Mouse (Mus musculus): Measurements from ENCODE around the gene Rims1. TPM values are rescaled to one million over a fixed set of nuclear protein-coding genes. Genes with fewer than 3 reads are reported as not detected.

Rims1 gene
- polyA plus RNA-seq, 1 experiment from 2014 or later, result not detected

- Histone ChIP-seq H3K4me3 (ENCODE audit: inconsistent target) (no peak overlapping the region), H3K79me2 (ENCODE audit: inconsistent target) (no peaks in the 10 kb centered on the region), H3K27ac (no peak overlapping the region), H3K36me3 (ENCODE audit: inconsistent target) (no peaks in the 10 kb centered on the region)
- 79% methylated on average over 6 of the region's 6 CpGs for WGBS (ENCODE audit: missing documents)
These were observed 68.3 kb downstream of the Rims1 start for GRCm38 (mm10) chr1:22737491-22737890.

- Histone ChIP-seq H3K79me2 (ENCODE audit: inconsistent target) (no peaks in the 10 kb centered on the region), H3K4me3 (ENCODE audit: inconsistent target) (no peak overlapping the region), H3K27ac (no peak overlapping the region), H3K36me3 (ENCODE audit: inconsistent target) (no peaks in the 10 kb centered on the region)
- WGBS (ENCODE audit: missing documents), result 100% methylated on average over 2 of the region's 2 CpGs
These were observed 71.4 kb downstream of the Rims1 start for GRCm38 (mm10) chr1:22734429-22734828.

- no peak overlapping the region for H3K27ac ChIP-seq
These were observed 72.5 kb downstream of the Rims1 start for GRCm38 (mm10) chr1:22733281-22733680.

GRCm38 (mm10) chr1:22728207-22728606 is 77.6 kb downstream of the Rims1 start:
- 69% methylated on average over 4 of the region's 4 CpGs for WGBS (ENCODE audit: missing documents)
- H3K79me2 ChIP-seq (ENCODE audit: inconsistent target), result no peaks in the 10 kb centered on the region
- no peak overlapping the region for H3K27ac ChIP-seq
- H3K4me3 ChIP-seq (ENCODE audit: inconsistent target), result no peak overlapping the region
- H3K36me3 ChIP-seq (ENCODE audit: inconsistent target), result no peaks in the 10 kb centered on the region

More at GRCm38 (mm10) chr1:22733281-22733680, 72.5 kb downstream of the Rims1 start:
- Histone ChIP-seq H3K36me3 (ENCODE audit: inconsistent target) (no peaks in the 10 kb centered on the region), H3K4me3 (ENCODE audit: inconsistent target) (no peak overlapping the region), H3K79me2 (ENCODE audit: inconsistent target) (no peaks in the 10 kb centered on the region)
- WGBS (ENCODE audit: missing documents), result 86% methylated on average over 1 of the region's 1 CpGs

GRCm38 (mm10) chr1:22721706-22722105 is 84.1 kb downstream of the Rims1 start:
- H3K27ac ChIP-seq, result no peak overlapping the region
- H3K36me3 ChIP-seq (ENCODE audit: inconsistent target), result no peaks in the 10 kb centered on the region
- no peaks in the 10 kb centered on the region for H3K79me2 ChIP-seq (ENCODE audit: inconsistent target)
- H3K4me3 ChIP-seq (ENCODE audit: inconsistent target), result no peak overlapping the region

GRCm38 (mm10) chr1:22720714-22721113 is 85.1 kb downstream of the Rims1 start:
- H3K36me3 ChIP-seq (ENCODE audit: inconsistent target), result no peaks in the 10 kb centered on the region
- H3K79me2 ChIP-seq (ENCODE audit: inconsistent target), result no peaks in the 10 kb centered on the region
- no peak overlapping the region for H3K27ac ChIP-seq
- WGBS (ENCODE audit: missing documents), result 50% methylated on average over 2 of the region's 2 CpGs
- no peak overlapping the region for H3K4me3 ChIP-seq (ENCODE audit: inconsistent target)

GRCm38 (mm10) chr1:22709461-22709860 is 96.3 kb downstream of the Rims1 start:
- H3K27ac ChIP-seq, result no peak overlapping the region
- no peaks in the 10 kb centered on the region for H3K36me3 ChIP-seq (ENCODE audit: inconsistent target)
- no peak overlapping the region for H3K4me3 ChIP-seq (ENCODE audit: inconsistent target)
- H3K79me2 ChIP-seq (ENCODE audit: inconsistent target), result no peaks in the 10 kb centered on the region
- 35% methylated on average over 2 of the region's 2 CpGs for whole genome bisulfite sequencing (ENCODE audit: missing documents)

- no peak overlapping the region for H3K27ac ChIP-seq
- no peaks in the 10 kb centered on the region for H3K79me2 ChIP-seq (ENCODE audit: inconsistent target)
- H3K36me3 ChIP-seq (ENCODE audit: inconsistent target), result no peaks in the 10 kb centered on the region
- WGBS (ENCODE audit: missing documents), result 38% methylated on average over 1 of the region's 1 CpGs
- H3K4me3 ChIP-seq (ENCODE audit: inconsistent target), result no peak overlapping the region
These were observed 110.7 kb downstream of the Rims1 start for GRCm38 (mm10) chr1:22695046-22695445.

GRCm38 (mm10) chr1:22694514-22694913 is 111.3 kb downstream of the Rims1 start:
- no peak overlapping the region for H3K27ac ChIP-seq
- no peaks in the 10 kb centered on the region for H3K79me2 ChIP-seq (ENCODE audit: inconsistent target)
- WGBS (ENCODE audit: missing documents), result 82% methylated on average over 2 of the region's 2 CpGs
- H3K4me3 ChIP-seq (ENCODE audit: inconsistent target), result no peak overlapping the region
- H3K36me3 ChIP-seq (ENCODE audit: inconsistent target), result no peaks in the 10 kb centered on the region

GRCm38 (mm10) chr1:22683455-22683854 is 122.3 kb downstream of the Rims1 start:
- no peak overlapping the region for H3K4me3 ChIP-seq (ENCODE audit: inconsistent target)
- no peaks in the 10 kb centered on the region for H3K36me3 ChIP-seq (ENCODE audit: inconsistent target)
- WGBS (ENCODE audit: missing documents), result 96% methylated on average over 2 of the region's 4 CpGs

GRCm38 (mm10) chr1:22664196-22664595 is 141.6 kb downstream of the Rims1 start:
- 89% methylated on average over 6 of the region's 6 CpGs for WGBS (ENCODE audit: missing documents)
- Histone ChIP-seq H3K27ac (no peak overlapping the region), H3K36me3 (ENCODE audit: inconsistent target) (no peaks in the 10 kb centered on the region), H3K4me3 (ENCODE audit: inconsistent target) (no peak overlapping the region), H3K79me2 (ENCODE audit: inconsistent target) (no peaks in the 10 kb centered on the region)

More at GRCm38 (mm10) chr1:22683455-22683854, 122.3 kb downstream of the Rims1 start:
- Histone ChIP-seq H3K27ac (no peak overlapping the region), H3K79me2 (ENCODE audit: inconsistent target) (no peaks in the 10 kb centered on the region)

GRCm38 (mm10) chr1:22661825-22662224 is 144.0 kb downstream of the Rims1 start:
- H3K27ac ChIP-seq, result no peak overlapping the region
- no peaks in the 10 kb centered on the region for H3K79me2 ChIP-seq (ENCODE audit: inconsistent target)
- no peak overlapping the region for H3K4me3 ChIP-seq (ENCODE audit: inconsistent target)
- no peaks in the 10 kb centered on the region for H3K36me3 ChIP-seq (ENCODE audit: inconsistent target)
- WGBS (ENCODE audit: missing documents), result 88% methylated on average over 3 of the region's 3 CpGs

- no peak overlapping the region for H3K4me3 ChIP-seq (ENCODE audit: inconsistent target)
- no peak overlapping the region for H3K27ac ChIP-seq
- H3K79me2 ChIP-seq (ENCODE audit: inconsistent target), result no peaks in the 10 kb centered on the region
- no peaks in the 10 kb centered on the region for H3K36me3 ChIP-seq (ENCODE audit: inconsistent target)
These were observed 149.8 kb downstream of the Rims1 start for GRCm38 (mm10) chr1:22655983-22656382.

- no peaks in the 10 kb centered on the region for H3K79me2 ChIP-seq (ENCODE audit: inconsistent target)
- 91% methylated on average over 8 of the region's 9 CpGs for WGBS (ENCODE audit: missing documents)
These were observed 150.9 kb downstream of the Rims1 start for GRCm38 (mm10) chr1:22654903-22655302.

GRCm38 (mm10) chr1:22650588-22650987 is 155.2 kb downstream of the Rims1 start:
- Histone ChIP-seq H3K36me3 (ENCODE audit: inconsistent target) (no peaks in the 10 kb centered on the region), H3K27ac (no peak overlapping the region), H3K4me3 (ENCODE audit: inconsistent target) (no peak overlapping the region), H3K79me2 (ENCODE audit: inconsistent target) (no peaks in the 10 kb centered on the region)
- 91% methylated on average over 7 of the region's 7 CpGs for WGBS (ENCODE audit: missing documents)

More at GRCm38 (mm10) chr1:22654903-22655302, 150.9 kb downstream of the Rims1 start:
- no peaks in the 10 kb centered on the region for H3K36me3 ChIP-seq (ENCODE audit: inconsistent target)
- H3K4me3 ChIP-seq (ENCODE audit: inconsistent target), result no peak overlapping the region
- no peak overlapping the region for H3K27ac ChIP-seq

GRCm38 (mm10) chr1:22649432-22649831 is 156.4 kb downstream of the Rims1 start:
- Histone ChIP-seq H3K4me3 (ENCODE audit: inconsistent target) (no peak overlapping the region), H3K27ac (no peak overlapping the region), H3K36me3 (ENCODE audit: inconsistent target) (no peaks in the 10 kb centered on the region), H3K79me2 (ENCODE audit: inconsistent target) (no peaks in the 10 kb centered on the region)
- 80% methylated on average over 1 of the region's 1 CpGs for WGBS (ENCODE audit: missing documents)

Data from macrophage (primary cell).